Mouse (Mus musculus) liver, embryonic 12.5 days (tissue): ENCODE measurements around the gene Tnni1. TPM values are rescaled to one million over a fixed set of nuclear protein-coding genes. Genes with fewer than 3 reads are reported as not detected.

Experiments used
- ATAC-seq: fragments of 200-750 bp; cut with Nextera tagmentation; 2 replicates; pipeline ENCODE4 v1.8.0; 2017; ENCODE audit warnings: moderate number of reproducible peaks, mild to moderate bottlenecking, moderate library complexity
- H3K27ac ChIP-seq: fragments of 300-500 bp; sonication (generic); 2 replicates; pipeline ENCODE4 v1.5.1; 2016; ENCODE audit warnings: mild to moderate bottlenecking
- H3K27me3 ChIP-seq: fragments of 300-500 bp; sonication (generic); replicated peaks from 2 replicates; pipeline ENCODE4 v1.6.1; 2016; ENCODE audit warnings: mild to moderate bottlenecking, moderate library complexity
- H3K36me3 ChIP-seq: fragments of 300-500 bp; sonication (generic); 2 replicates; pipeline ENCODE4 v1.6.1; 2016; ENCODE audit warnings: mild to moderate bottlenecking, moderate library complexity
- H3K4me1 ChIP-seq: fragments of 300-500 bp; sonication (generic); 2 replicates; pipeline ENCODE4 v1.6.1; 2016
- H3K4me2 ChIP-seq: fragments of 300-500 bp; sonication (generic); 2 replicates; pipeline ENCODE4 v1.6.1; 2016; ENCODE audit warnings: mild to moderate bottlenecking, moderate library complexity
- H3K4me3 ChIP-seq: fragments of 300-500 bp; sonication (generic); 2 replicates; pipeline ENCODE4 v1.5.1; 2016; ENCODE audit warnings: mild to moderate bottlenecking, moderate library complexity
- H3K9ac ChIP-seq: fragments of 300-500 bp; sonication (generic); 2 replicates; pipeline ENCODE4 v1.6.1; 2016; ENCODE audit warnings: mild to moderate bottlenecking, moderate library complexity
- H3K9me3 ChIP-seq: fragments of 300-500 bp; sonication (generic); replicated peaks from 2 replicates; pipeline ENCODE4 v1.6.1; 2016; ENCODE audit warnings: mild to moderate bottlenecking, moderate library complexity
- WGBS: fragments of 180-500 bp; shearing (Covaris S2); methylation state at CpG from one replicate; pipeline ENCODE4 v1.1.7; 2016; ENCODE audit not compliant: insufficient replicate concordance; 5-methylcytosine and 5-hydroxymethylcytosine counted together
- polyA plus RNA-seq: library from polyadenylated mRNA; unstranded; fragments of >200 nt; fragmentation: Nextera tagmentation; extraction: Ambion mirVana; gene quantifications from 2 replicates; pipeline ENCODE4 v1.2.1, GENCODE M21; 2016

Gene Tnni1
- polyA plus RNA-seq, 1 experiment from 2014 or later = 10.5 TPM

- H3K27me3 ChIP-seq = no peaks in the 10 kb centered on the region
- H3K4me2 ChIP-seq = no peak overlapping the region
- no peaks in the 10 kb centered on the region for H3K36me3 ChIP-seq
- peaks cover 54% of the 10 kb centered on the region for H3K4me1 ChIP-seq
- 67% methylated on average over 6 of the region's 6 CpGs for whole genome bisulfite sequencing
- no peaks in the 10 kb centered on the region for H3K9me3 ChIP-seq
- no peak for ATAC-seq
- H3K9ac ChIP-seq = no peak overlapping the region
- no peak overlapping the region for H3K4me3 ChIP-seq
- no peak overlapping the region for H3K27ac ChIP-seq
Measured at GRCm38 (mm10) chr1:135854591-135855343, 75.5 kb downstream of the Tnni1 start.

GRCm38 (mm10) chr1:135855344-135855687, 76.1 kb downstream of the Tnni1 start:
- no peaks in the 10 kb centered on the region for H3K36me3 ChIP-seq
- no peak for ATAC-seq
- H3K4me3 ChIP-seq = no peak overlapping the region
- peaks cover 54% of the 10 kb centered on the region for H3K4me1 ChIP-seq
- no peaks in the 10 kb centered on the region for H3K9me3 ChIP-seq
- H3K27me3 ChIP-seq = no peaks in the 10 kb centered on the region; the same call in 1 of the 2 replicates
- WGBS = 64% methylated on average over 1 of the region's 1 CpGs
- H3K4me2 ChIP-seq = no peak overlapping the region
- H3K27ac ChIP-seq = no peak overlapping the region
- H3K9ac ChIP-seq = no peak overlapping the region

GRCm38 (mm10) chr1:135856070-135856469, 76.8 kb downstream of the Tnni1 start:
- Histone ChIP-seq H3K9me3 (no peaks in the 10 kb centered on the region), H3K4me3 (no peak overlapping the region), H3K27me3 (no peaks in the 10 kb centered on the region; the same call in 1 of the 2 replicates), H3K9ac (no peak overlapping the region), H3K36me3 (no peaks in the 10 kb centered on the region), H3K27ac (no peak overlapping the region), H3K4me1 (peaks cover 49% of the 10 kb centered on the region), H3K4me2 (no peak overlapping the region)
- ATAC-seq = no peak
- 41% methylated on average over 4 of the region's 4 CpGs for WGBS

- 43% methylated on average over 11 of the region's 11 CpGs for WGBS
- Histone ChIP-seq H3K9me3 (no peaks in the 10 kb centered on the region), H3K4me3 (no peak overlapping the region), H3K27ac (no peak overlapping the region), H3K9ac (no peak overlapping the region), H3K36me3 (no peaks in the 10 kb centered on the region), H3K27me3 (peaks cover 3% of the 10 kb centered on the region; the same call in 1 of the 2 replicates), H3K4me1 (peaks cover 37% of the 10 kb centered on the region), H3K4me2 (no peak overlapping the region)
- ATAC-seq = peak; percentile 35
Measured at GRCm38 (mm10) chr1:135857137-135857775, 78.0 kb downstream of the Tnni1 start.

GRCm38 (mm10) chr1:135858533-135858932, 79.3 kb downstream of the Tnni1 start:
- H3K36me3 ChIP-seq = no peaks in the 10 kb centered on the region
- H3K4me3 ChIP-seq = no peak overlapping the region
- peaks cover 13% of the 10 kb centered on the region; the same call in 1 of the 2 replicates for H3K27me3 ChIP-seq
- no peak overlapping the region for H3K4me2 ChIP-seq
- no peaks in the 10 kb centered on the region for H3K9me3 ChIP-seq
- ATAC-seq = no peak
- 79% methylated on average over 7 of the region's 7 CpGs for WGBS
- no peak overlapping the region for H3K9ac ChIP-seq
- H3K4me1 ChIP-seq = peaks cover 25% of the 10 kb centered on the region
- H3K27ac ChIP-seq = no peak overlapping the region

Other genes with a start within 250 kb of the Tnni1 start
- 3.2 TPM in 2 replicates for gene Nav1, start 172.1 kb upstream of the Tnni1 start, polyA plus RNA-seq
- gene Csrp1, start 59.4 kb upstream of the Tnni1 start, polyA plus RNA-seq = 56.2 and 60.7 TPM in 2 replicates
- 11.4 and 11.9 TPM in 2 replicates for gene Phlda3, start 13.3 kb upstream of the Tnni1 start, polyA plus RNA-seq
- 0.26 and 0.79 TPM in 2 replicates for gene Lad1, start 39.2 kb downstream of the Tnni1 start, polyA plus RNA-seq
- 1.5 and 3.3 TPM in 2 replicates for gene Tnnt2, start 56.9 kb downstream of the Tnni1 start, polyA plus RNA-seq
- gene Pkp1, start 139.8 kb downstream of the Tnni1 start, polyA plus RNA-seq = not detected in 2 replicates
- gene Igfn1, start 226.9 kb downstream of the Tnni1 start, polyA plus RNA-seq = not detected in 2 replicates
- gene Tmem9, start 228.7 kb downstream of the Tnni1 start, polyA plus RNA-seq = 95.0 and 103 TPM in 2 replicates